Mouse (Mus musculus): ENCODE measurements around the gene Zfp383.
"Not testable (repeated sequence)": the region's sequence is repeated elsewhere in the genome, so short reads cannot be mapped to it uniquely, and the experiment has no call there.

Zfp383 gene

GRCm38 (mm10) chr7:29908130-29908950 is at the start of gene Zfp383:
TSS of gene Zfp383 (plus strand) at chr7:29908223.
- peak; percentile 84 to 86 for DNase-seq

DNA sequence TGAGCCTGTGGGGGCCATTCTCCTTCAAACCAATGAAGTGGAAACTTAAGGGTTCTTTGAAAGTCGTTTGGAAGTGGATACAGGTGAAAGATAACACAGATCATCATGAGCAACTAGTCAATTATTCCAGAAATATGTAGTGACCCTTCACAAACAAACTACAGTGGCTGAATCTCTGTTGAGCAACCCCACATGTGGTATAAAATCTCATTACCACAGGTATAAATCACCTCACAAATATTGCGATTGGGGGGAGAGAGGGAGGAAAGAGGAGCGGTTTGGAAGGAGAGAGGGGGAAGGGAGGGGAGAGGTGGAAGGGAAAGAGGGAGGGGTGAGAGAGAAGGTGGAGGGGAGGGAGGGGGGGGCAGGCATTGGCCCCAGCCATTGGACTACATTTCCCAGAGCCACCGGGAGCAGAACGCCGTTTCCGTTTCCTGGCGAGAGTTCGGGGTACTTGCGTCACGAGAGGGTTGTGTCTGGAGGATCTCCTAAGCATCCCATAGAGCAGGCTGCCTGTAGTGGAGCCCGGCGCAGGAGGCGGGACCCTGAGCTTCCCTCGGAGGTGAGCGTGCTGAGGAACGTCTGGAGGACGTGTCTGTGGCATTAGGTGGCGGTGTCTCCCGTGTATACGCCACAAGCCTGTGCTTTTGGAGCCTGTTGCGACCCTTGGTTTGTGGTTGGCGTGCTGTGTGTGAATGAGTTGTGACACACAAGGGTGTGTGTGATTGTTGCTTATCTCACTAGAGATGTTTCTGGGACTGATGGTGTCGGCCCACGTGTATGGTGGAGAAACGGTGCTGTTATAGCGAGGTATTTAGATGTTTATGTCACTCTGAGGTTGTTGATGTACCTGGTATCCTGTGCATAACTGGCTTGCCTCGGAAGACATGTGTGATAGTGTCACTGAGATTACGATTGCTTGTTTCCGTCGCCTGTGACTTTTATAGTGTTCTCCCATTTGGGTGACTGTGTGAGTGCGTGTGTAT is 48.2 kb upstream of the Zfp383 start, which contains the start of gene Zfp420:
Gene Zfp420, plus strand, starts transcription at position 448 of the 986 bp plus-strand sequence.
- peak; percentile 92 to 94 for DNase-seq

DNA sequence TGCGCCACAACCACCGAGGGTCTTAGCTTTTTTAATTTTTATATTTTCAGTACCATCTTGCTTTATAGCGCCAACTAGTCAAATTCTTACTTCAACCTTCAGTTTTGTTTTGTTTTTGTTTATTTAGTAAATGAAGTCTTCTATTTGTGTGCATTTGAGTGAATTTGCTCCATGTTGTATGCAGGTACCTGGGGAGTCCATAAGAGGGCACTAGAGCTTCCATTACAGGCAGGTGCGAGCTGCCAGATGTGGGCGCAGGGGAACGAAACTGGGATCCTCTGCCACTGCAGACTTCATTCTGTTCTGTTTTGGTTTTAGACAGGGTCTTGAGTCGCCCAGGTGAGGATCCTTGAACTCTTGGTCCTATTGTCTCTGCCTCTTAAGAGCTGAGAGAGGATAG is 46.4 kb upstream of the Zfp383 start:
- no peak for DNase-seq

- no peak for DNase-seq
Measured at GRCm38 (mm10) chr7:29874256-29874655, 33.8 kb upstream of the Zfp383 start.

- not testable (repeated sequence) for DNase-seq
Measured at GRCm38 (mm10) chr7:29877561-29877960, 30.5 kb upstream of the Zfp383 start.

- no peak for DNase-seq
Measured at GRCm38 (mm10) chr7:29880056-29880455, 28.0 kb upstream of the Zfp383 start.

GRCm38 (mm10) chr7:29880916-29881315 is 27.1 kb upstream of the Zfp383 start:
- no peak for DNase-seq

GRCm38 (mm10) chr7:29890501-29890900 is 17.5 kb upstream of the Zfp383 start:
- no peak for DNase-seq

DNA sequence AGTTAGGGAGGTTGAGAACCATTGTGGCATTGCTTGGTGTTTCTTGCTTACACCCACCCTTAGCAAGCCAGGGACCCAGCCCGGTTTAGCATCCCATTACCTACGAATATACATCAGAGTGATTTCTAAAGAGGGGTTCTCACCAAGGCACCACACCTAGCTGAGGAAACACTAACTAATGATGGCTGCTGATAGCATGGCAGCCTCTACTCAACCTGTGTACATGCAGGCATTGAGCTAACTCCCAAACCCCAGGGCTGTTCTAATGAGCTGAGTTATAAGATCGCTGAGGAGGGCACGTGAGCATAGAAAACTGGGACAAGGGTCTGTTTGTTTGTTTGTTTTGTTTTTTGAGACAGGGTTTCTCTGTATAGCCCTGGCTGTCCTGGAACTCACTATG is 15.3 kb upstream of the Zfp383 start:
- DNase-seq = no peak

GRCm38 (mm10) chr7:29898351-29898750 is 9.7 kb upstream of the Zfp383 start:
- DNase-seq = no peak

GRCm38 (mm10) chr7:29904101-29904500 is 3.9 kb upstream of the Zfp383 start:
- DNase-seq = no peak

- peak; percentile 67 to 80 for DNase-seq
Measured at GRCm38 (mm10) chr7:29905966-29906681, 1.9 kb upstream of the Zfp383 start, which contains the start of gene Zfp27. TSS of gene Zfp27 (minus strand) at chr7:29906572.

DNA sequence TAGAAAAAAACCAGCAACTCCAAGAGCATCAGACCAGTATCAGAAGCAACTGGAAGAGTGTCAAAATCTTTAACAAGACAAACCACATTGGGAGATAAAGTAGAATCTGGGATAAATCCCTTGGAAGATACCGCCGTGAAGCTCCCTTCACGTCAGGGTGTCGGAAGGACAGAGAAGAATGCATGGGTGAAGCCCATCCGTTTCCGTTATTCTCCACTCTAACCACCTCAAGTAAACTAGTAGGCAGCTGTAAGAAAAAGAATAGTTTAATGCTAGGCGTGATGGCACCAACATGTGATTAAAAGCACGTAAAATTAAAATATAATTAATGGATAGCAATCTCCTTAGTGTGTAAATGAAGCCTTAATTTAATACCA is 1.4 kb upstream of the Zfp383 start:
- DNase-seq = no peak

GRCm38 (mm10) chr7:29907206-29907605 is 817 bp upstream of the Zfp383 start:
- no peak for DNase-seq

DNA sequence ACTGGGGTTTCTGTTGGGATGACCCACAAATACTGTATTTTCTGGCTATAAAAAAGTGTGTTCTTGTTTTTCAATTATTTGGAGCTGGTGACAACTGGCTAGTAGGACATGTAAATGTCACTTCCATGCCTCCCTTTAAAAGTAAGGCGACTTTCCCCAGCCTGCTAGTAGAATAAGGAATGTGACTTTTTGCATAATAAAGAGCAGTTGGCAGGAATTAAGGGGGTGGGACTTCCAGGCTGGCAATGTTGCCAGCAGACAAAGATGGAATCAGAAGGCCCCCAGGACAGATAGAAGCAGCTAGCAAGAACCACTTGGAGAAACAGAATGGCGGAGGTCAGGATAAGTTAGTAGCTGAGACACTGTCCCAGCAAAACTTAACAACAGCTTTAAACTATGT is 2.2 kb downstream of the Zfp383 start:
- no peak for DNase-seq

DNA sequence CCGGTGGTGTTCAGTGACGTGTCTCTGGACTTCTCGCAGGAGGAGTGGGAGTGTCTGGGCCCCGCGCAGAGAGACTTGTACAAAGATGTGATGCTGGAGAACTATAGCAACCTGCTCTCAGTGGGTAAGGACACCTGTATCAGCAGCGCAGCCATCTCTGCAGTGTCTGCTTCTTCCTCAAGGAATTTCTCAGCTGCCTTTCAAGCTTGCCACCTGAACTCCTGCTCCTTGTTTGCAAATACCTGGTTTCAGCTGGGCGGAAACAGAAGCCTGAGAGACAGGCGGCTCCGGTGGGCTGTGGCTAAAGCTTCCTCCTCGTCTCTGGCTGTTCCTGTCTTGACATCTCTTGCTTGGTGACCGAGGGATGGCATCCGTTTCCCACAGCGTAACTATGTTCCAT is 4.1 kb downstream of the Zfp383 start:
- no peak for DNase-seq

DNA sequence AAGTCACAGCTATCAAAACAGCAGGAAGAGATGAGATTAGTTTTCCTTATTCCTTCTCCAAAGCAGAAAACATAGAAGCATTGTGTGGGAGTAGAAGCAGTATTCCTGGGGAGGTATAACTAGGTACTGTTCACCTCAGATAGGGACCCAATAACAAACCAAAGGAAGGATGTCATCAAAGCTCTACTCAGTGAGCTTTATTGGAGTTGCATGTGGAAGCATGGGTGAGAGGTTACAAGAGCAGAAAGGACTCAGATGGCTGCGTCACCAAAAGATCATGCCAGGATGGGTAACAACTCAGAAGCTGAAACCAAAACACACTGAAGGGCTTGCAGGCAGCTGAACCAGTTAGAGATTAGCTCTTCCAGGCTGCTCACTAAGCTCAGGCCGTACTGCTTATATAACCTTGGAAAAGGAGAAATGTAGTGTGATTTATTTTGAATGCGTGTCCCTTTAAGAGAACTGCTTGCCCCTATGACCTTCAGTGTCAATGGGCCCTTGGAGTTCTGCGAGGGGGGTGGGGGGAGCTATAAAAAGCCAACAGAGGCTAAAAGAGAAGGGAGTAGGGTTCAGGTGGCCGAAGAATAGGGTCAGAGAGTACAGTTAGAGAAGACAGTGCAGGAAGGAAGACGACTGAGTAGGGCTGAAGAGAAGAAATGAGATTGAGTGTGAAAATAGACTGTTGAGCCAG is 9.5 kb downstream of the Zfp383 start:
- DNase-seq = no peak

GRCm38 (mm10) chr7:29918062-29918453 is 10.0 kb downstream of the Zfp383 start:
- DNase-seq = peak in 1 of 2 experiments; percentile 7

GRCm38 (mm10) chr7:29921439-29922093 is 13.5 kb downstream of the Zfp383 start:
- DNase-seq = no peak

DNA sequence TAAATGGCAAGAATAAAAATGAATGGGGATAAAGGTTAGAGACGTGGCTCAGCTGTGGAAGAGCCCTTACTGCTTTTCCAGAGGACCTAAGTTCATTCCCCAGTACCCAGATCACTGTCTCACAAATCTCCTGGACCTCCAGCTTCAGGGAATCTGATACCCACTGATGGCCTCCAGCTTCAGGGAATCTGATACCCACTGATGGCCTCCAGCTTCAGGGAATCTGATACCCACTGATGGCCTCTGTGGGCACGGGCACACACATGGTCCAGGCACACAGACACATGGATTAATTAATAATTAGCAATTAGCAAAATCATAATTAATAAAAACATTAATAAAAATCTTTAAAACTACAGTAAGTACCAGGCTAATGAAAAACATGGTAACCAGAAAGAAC is 14.8 kb downstream of the Zfp383 start:
- DNase-seq = no peak

GRCm38 (mm10) chr7:29938856-29939255 is 30.8 kb downstream of the Zfp383 start:
- no peak for DNase-seq

- DNase-seq = no peak
Measured at GRCm38 (mm10) chr7:29941027-29941426, 33.0 kb downstream of the Zfp383 start.
